In genomic region chr9:78108796-78109239, GRCm38 (mm10) we compare ENCODE assay signal across 8 mouse cellular contexts. TPM values are rescaled to one million over a fixed set of nuclear protein-coding genes. Genes with fewer than 3 reads are reported as not detected.
DNase-seq lines count a peak whose midpoint lies in the region; ATAC-seq and TF ChIP-seq lines count a peak whose summit lies in the region.

Gene Fbxo9, minus strand, starts transcription at chr9:78109065.
Gene Ick, plus strand, starts transcription at chr9:78109192.

- peak; percentile 71 for ATAC-seq in common myeloid progenitor, adult 5-6 weeks (replicated peaks; ENCODE audit: low read depth, poor library complexity, severe bottlenecking)
- ATAC-seq in hindbrain, postnatal 0 days = peak; percentile 94
- peak; percentile 76 for ATAC-seq in megakaryocyte, adult 5-6 weeks (ENCODE audit: poor library complexity, severe bottlenecking)

- no peaks in the 10 kb centered on the region for H3K9me3 ChIP-seq in hindbrain, postnatal 0 days (ENCODE audit: low read length)

- H3K27me3 ChIP-seq in hindbrain, postnatal 0 days (ENCODE audit: insufficient read depth, low read length) = no peaks in the 10 kb centered on the region

- no peaks in the 10 kb centered on the region for H3K36me3 ChIP-seq in hindbrain, postnatal 0 days (ENCODE audit: insufficient read depth, low read length)

- intact Hi-C loops in gastrocnemius, adult 2 months (cut with DNase I) = no loop called here
- intact Hi-C loops in left cerebral cortex, adult 2 months (cut with DNase I) = loop anchor here (2.0 to 5.0 kb wide), 2 partner anchors 86 to 192 kb away; partner anchors contain the start of gene Elovl5

- H3K4me1 ChIP-seq in hindbrain, postnatal 0 days (ENCODE audit: insufficient read depth, low read length) = peaks cover 5% of the 10 kb centered on the region; the same call in 1 of the 2 replicates

- H3K9ac ChIP-seq in hindbrain, postnatal 0 days (replicated peaks; ENCODE audit: low read length) = peak within 1 kb of the TSS; percentile 89

- peak within 1 kb of the TSS; percentile 79 for H3K4me3 ChIP-seq in gastrocnemius, adult 2 months
- H3K4me3 ChIP-seq in hindbrain, postnatal 0 days (ENCODE audit: low read length) = peak within 1 kb of the TSS; percentile 94
- peak within 1 kb of the TSS; percentile 99 for H3K4me3 ChIP-seq in left cerebral cortex, adult 2 months

- H3K4me2 ChIP-seq in hindbrain, postnatal 0 days (ENCODE audit: low read depth, low read length) = peak within 1 kb of the TSS; percentile 80

- H3K27ac ChIP-seq in gastrocnemius, adult 2 months = peak within 1 kb of the TSS; percentile 99
- H3K27ac ChIP-seq in hindbrain, postnatal 0 days = peak within 1 kb of the TSS; percentile 97
- peak within 1 kb of the TSS; percentile 94 for H3K27ac ChIP-seq in left cerebral cortex, adult 2 months

- peak; percentile 97 for DNase-seq in ZHBTc4 (ENCODE audit: low read depth, low spot score)
- peak; percentile 91 for DNase-seq in gastrocnemius, adult 2 months
- peak; percentile 98 for DNase-seq in hindbrain, postnatal 0 days (ENCODE audit: low spot score)
- peak; percentile 84 to 87 for DNase-seq in left cerebral cortex, adult 2 months (ENCODE audit: extremely low spot score in 1 of 2, low spot score in 2 of 2)
- peak; percentile 91 to 92 for DNase-seq in right cerebral cortex, adult 2 months (ENCODE audit: low spot score in 2 of 2)
- DNase-seq in urinary bladder, postnatal 25 days (ENCODE audit: low spot score) = peak; percentile 64

- no peak for TF ChIP-seq CTCF in gastrocnemius, adult 2 months (IDR thresholded peaks at IDR 0.05)
- no peak for TF ChIP-seq CTCF in hindbrain, postnatal 0 days (IDR thresholded peaks at IDR 0.05; ENCODE audit: low read depth)
- TF ChIP-seq CTCF in left cerebral cortex, adult 2 months (IDR thresholded peaks at IDR 0.05) = no peak

- under 1% methylated on average over 20 of the region's 20 CpGs for WGBS in hindbrain, postnatal 0 days

RNA-seq across cellular contexts. Expression of gene Fbxo9, which starts in this region (rescaled TPM):
- total RNA-seq in common myeloid progenitor, adult 5-6 weeks (2017) = 62.7 and 68.9 TPM in 2 replicates
- total RNA-seq in gastrocnemius, adult 2 months (2021) = 10 to 100 TPM; 43.3 to 49.0 TPM
- 107 and 109 TPM in 2 replicates for total RNA-seq in hindbrain, postnatal 0 days (2014; rRNA removed)
- 86.7 and 88.9 TPM in 2 replicates for polyA plus RNA-seq in hindbrain, postnatal 0 days (2015; fragmentation: Nextera tagmentation; extraction: Ambion mirVana)
- total RNA-seq in left cerebral cortex, adult 2 months (2021) = 100 to 1,000 TPM; 106 to 115 TPM
- total RNA-seq in megakaryocyte, adult 5-6 weeks (2015) = 40.3 and 50.5 TPM in 2 replicates
- total RNA-seq in megakaryocyte, adult 5-6 weeks (2017) = 43.8 and 49.2 TPM in 2 replicates

RNA-seq across cellular contexts. Expression of gene Ick, which starts in this region (rescaled TPM):
- 17.9 and 27.0 TPM in 2 replicates for total RNA-seq in common myeloid progenitor, adult 5-6 weeks (2017)
- total RNA-seq in gastrocnemius, adult 2 months (2021) = 1 to 10 TPM; 5.0 to 6.4 TPM
- 36.7 and 41.2 TPM in 2 replicates for total RNA-seq in hindbrain, postnatal 0 days (2014; rRNA removed)
- 29.3 and 35.2 TPM in 2 replicates for polyA plus RNA-seq in hindbrain, postnatal 0 days (2015; fragmentation: Nextera tagmentation; extraction: Ambion mirVana)
- 10 to 100 TPM; 17.4 to 19.2 TPM for total RNA-seq in left cerebral cortex, adult 2 months (2021)
- total RNA-seq in megakaryocyte, adult 5-6 weeks (2015) = 3.4 and 6.2 TPM in 2 replicates
- 2.5 and 8.0 TPM in 2 replicates for total RNA-seq in megakaryocyte, adult 5-6 weeks (2017)

Comparison
In these comparisons a context has a peak if more than half of its experiments do, and no peak if none do; other contexts are left out.
1. Peak in every context shown above with its lines: DNase-seq, ATAC-seq, H3K4me3 ChIP-seq and H3K27ac ChIP-seq.